ENCODE assay signal across 12 mouse cellular contexts in genomic region chr8:108868259-108869090, GRCm38 (mm10).
DNase-seq lines count a peak whose midpoint lies in the region; ATAC-seq and TF ChIP-seq lines count a peak whose summit lies in the region.
"Had no signal": no experiment of that assay in that cellular context is flagged by ENCODE, and none has a peak within 500 bp of the region (broad histone marks: within the 10 kb centered on the region; RNA-seq: fewer than 3 reads in every experiment).

No protein-coding gene starts in this region.

- DNase-seq in gastrocnemius, adult 2 months: no peak
- DNase-seq in gastrocnemius, postnatal 36 days: no peak
- no peak for DNase-seq in hindbrain, postnatal 0 days (ENCODE audit: low spot score)
- no peak for DNase-seq in midbrain, embryonic 10.5 days (ENCODE audit: low spot score)
- DNase-seq in midbrain, postnatal 0 days (ENCODE audit: low spot score): no peak
- DNase-seq in ovary, postnatal 10 days (ENCODE audit: low spot score): no peak
- DNase-seq: cerebellum, adult 11 months; thymus, adult 2 months had no signal

- no peak overlapping the region for H3K9ac ChIP-seq in hindbrain, postnatal 0 days (replicated peaks; ENCODE audit: low read length)
- no peak overlapping the region for H3K9ac ChIP-seq in hindbrain, embryonic 16.5 days (ENCODE audit: low read depth, low read length)
- H3K9ac ChIP-seq in midbrain, postnatal 0 days (replicated peaks; ENCODE audit: low read length, poor library complexity, severe bottlenecking): no peak overlapping the region
- no peak overlapping the region for H3K9ac ChIP-seq in forebrain, embryonic 13.5 days

- no peaks in the 10 kb centered on the region for H3K36me3 ChIP-seq in hindbrain, postnatal 0 days (ENCODE audit: insufficient read depth, low read length)
- no peaks in the 10 kb centered on the region for H3K36me3 ChIP-seq in hindbrain, embryonic 16.5 days (ENCODE audit: control insufficient read depth, insufficient read depth, low read length)
- H3K36me3 ChIP-seq in midbrain, embryonic 10.5 days: peaks cover 51% of the 10 kb centered on the region
- no peaks in the 10 kb centered on the region for H3K36me3 ChIP-seq in midbrain, postnatal 0 days (ENCODE audit: insufficient read depth, low read length)
- no peaks in the 10 kb centered on the region for H3K36me3 ChIP-seq in forebrain, embryonic 13.5 days (ENCODE audit: poor library complexity, severe bottlenecking)

- WGBS in hindbrain, postnatal 0 days: 69% methylated on average over 14 of the region's 14 CpGs
- WGBS in hindbrain, embryonic 16.5 days: 79% methylated on average over 14 of the region's 14 CpGs
- 90% methylated on average over 14 of the region's 14 CpGs for WGBS in midbrain, embryonic 10.5 days
- WGBS in midbrain, postnatal 0 days: 78% methylated on average over 14 of the region's 14 CpGs
- WGBS in forebrain, embryonic 13.5 days: 87% methylated on average over 14 of the region's 14 CpGs

- no peaks in the 10 kb centered on the region for H3K27me3 ChIP-seq in hindbrain, postnatal 0 days (ENCODE audit: insufficient read depth, low read length)
- no peaks in the 10 kb centered on the region for H3K27me3 ChIP-seq in hindbrain, embryonic 16.5 days (replicated peaks; ENCODE audit: control insufficient read depth, insufficient read depth, low read length)
- no peaks in the 10 kb centered on the region for H3K27me3 ChIP-seq in midbrain, embryonic 10.5 days (ENCODE audit: low read depth, poor library complexity, severe bottlenecking)
- H3K27me3 ChIP-seq in midbrain, postnatal 0 days (ENCODE audit: insufficient read depth, low read length): no peaks in the 10 kb centered on the region
- no peaks in the 10 kb centered on the region for H3K27me3 ChIP-seq in forebrain, embryonic 13.5 days
- H3K27me3 ChIP-seq: megakaryocyte, embryonic 14.5 days had no signal

- no peak overlapping the region for H3K4me3 ChIP-seq in gastrocnemius, adult 2 months
- no peak overlapping the region for H3K4me3 ChIP-seq in hindbrain, postnatal 0 days (ENCODE audit: low read length)
- no peak overlapping the region for H3K4me3 ChIP-seq in hindbrain, embryonic 16.5 days (ENCODE audit: low read length)
- no peak overlapping the region for H3K4me3 ChIP-seq in midbrain, embryonic 10.5 days
- no peak overlapping the region for H3K4me3 ChIP-seq in midbrain, postnatal 0 days (ENCODE audit: low read depth, low read length)
- H3K4me3 ChIP-seq in forebrain, embryonic 13.5 days: no peak overlapping the region
- H3K4me3 ChIP-seq: erythroblast, embryonic 14.5 days had no signal

- TF ChIP-seq CTCF in gastrocnemius, adult 2 months (IDR thresholded peaks at IDR 0.05): no peak
- TF ChIP-seq CTCF in hindbrain, postnatal 0 days (IDR thresholded peaks at IDR 0.05; ENCODE audit: low read depth): no peak
- TF ChIP-seq CTCF in midbrain, postnatal 0 days (IDR thresholded peaks at IDR 0.05): no peak

- intact Hi-C loops in gastrocnemius, adult 2 months (cut with DNase I): no loop called here
- intact Hi-C loops in gastrocnemius, postnatal 36 days (cut with DNase I): no loop called here

- peaks cover 7% of the 10 kb centered on the region; the same call in 1 of the 2 replicates for H3K4me1 ChIP-seq in hindbrain, postnatal 0 days (ENCODE audit: insufficient read depth, low read length)
- H3K4me1 ChIP-seq in hindbrain, embryonic 16.5 days (ENCODE audit: control insufficient read depth, insufficient read depth, low read depth, low read length): no peaks in the 10 kb centered on the region
- peaks cover 41% of the 10 kb centered on the region for H3K4me1 ChIP-seq in midbrain, embryonic 10.5 days
- no peaks in the 10 kb centered on the region; the same call in 1 of the 2 replicates for H3K4me1 ChIP-seq in midbrain, postnatal 0 days (ENCODE audit: insufficient read depth, low read length)
- peaks cover 5% of the 10 kb centered on the region for H3K4me1 ChIP-seq in forebrain, embryonic 13.5 days

- H3K27ac ChIP-seq in gastrocnemius, adult 2 months: peak overlapping the region; percentile 16; the same call in 1 of the 2 replicates
- no peak overlapping the region for H3K27ac ChIP-seq in hindbrain, postnatal 0 days
- no peak overlapping the region for H3K27ac ChIP-seq in hindbrain, embryonic 16.5 days (ENCODE audit: low read depth, low read length)
- peak overlapping the region; percentile 78 for H3K27ac ChIP-seq in midbrain, embryonic 10.5 days (replicated peaks)
- H3K27ac ChIP-seq in midbrain, postnatal 0 days (ENCODE audit: low read depth, low read length): no peak overlapping the region
- H3K27ac ChIP-seq in forebrain, embryonic 13.5 days: no peak overlapping the region

- H3K4me2 ChIP-seq in hindbrain, postnatal 0 days (ENCODE audit: low read depth, low read length): no peak overlapping the region
- H3K4me2 ChIP-seq in hindbrain, embryonic 16.5 days (ENCODE audit: low read length): no peak overlapping the region
- H3K4me2 ChIP-seq in midbrain, postnatal 0 days (ENCODE audit: low read depth, low read length, poor library complexity, severe bottlenecking): no peak overlapping the region
- H3K4me2 ChIP-seq in forebrain, embryonic 13.5 days: no peak overlapping the region

- no peaks in the 10 kb centered on the region for H3K9me3 ChIP-seq in hindbrain, postnatal 0 days (ENCODE audit: low read length)
- no peaks in the 10 kb centered on the region for H3K9me3 ChIP-seq in hindbrain, embryonic 16.5 days (ENCODE audit: control insufficient read depth, low read length)
- no peaks in the 10 kb centered on the region for H3K9me3 ChIP-seq in midbrain, embryonic 10.5 days (replicated peaks)
- no peaks in the 10 kb centered on the region for H3K9me3 ChIP-seq in midbrain, postnatal 0 days (ENCODE audit: low read length)
- no peaks in the 10 kb centered on the region for H3K9me3 ChIP-seq in forebrain, embryonic 13.5 days (replicated peaks)

- 0 out of 2 replicates have a peak, but pooled peaks have one; percentile 7 for ATAC-seq in hindbrain, postnatal 0 days
- no peak for ATAC-seq in hindbrain, embryonic 16.5 days
- ATAC-seq in midbrain, postnatal 0 days (ENCODE audit: low FRiP score): no peak
- no peak for ATAC-seq in forebrain, embryonic 13.5 days

Comparison
In these comparisons a context has a peak if more than half of its experiments do, and no peak if none do; other contexts are left out.
1. H3K27ac ChIP-seq: peak in gastrocnemius, adult 2 months (single experiment) and midbrain, embryonic 10.5 days (single experiment); none in hindbrain, postnatal 0 days (single experiment), hindbrain, embryonic 16.5 days (single experiment), midbrain, postnatal 0 days (single experiment) and forebrain, embryonic 13.5 days (single experiment).